Mouse (Mus musculus) embryonic fibroblast, embryonic 13.5 days (primary cell): ENCODE measurements at regions not wholly inside any gene's neighbourhood (a gene's known extent, or its start where the extent isn't known, plus 50 kb on each side); places are given as distances from the start of the nearest gene placed in this dataset.

Experiments used
- CTCF ChIP-seq: IDR thresholded peaks from 2 replicates; pipeline ENCODE4 v1.5.1; 2011; ENCODE audit warnings: mild to moderate bottlenecking, control low read depth, low read length, moderate library complexity, borderline replicate concordance; ENCODE audit not compliant: insufficient read depth
- POLR2A ChIP-seq: IDR thresholded peaks from 2 replicates; pipeline ENCODE4 v1.6.1; 2011; ENCODE audit warnings: low read depth, mild to moderate bottlenecking, control low read depth, low read length, moderate library complexity

DNA sequence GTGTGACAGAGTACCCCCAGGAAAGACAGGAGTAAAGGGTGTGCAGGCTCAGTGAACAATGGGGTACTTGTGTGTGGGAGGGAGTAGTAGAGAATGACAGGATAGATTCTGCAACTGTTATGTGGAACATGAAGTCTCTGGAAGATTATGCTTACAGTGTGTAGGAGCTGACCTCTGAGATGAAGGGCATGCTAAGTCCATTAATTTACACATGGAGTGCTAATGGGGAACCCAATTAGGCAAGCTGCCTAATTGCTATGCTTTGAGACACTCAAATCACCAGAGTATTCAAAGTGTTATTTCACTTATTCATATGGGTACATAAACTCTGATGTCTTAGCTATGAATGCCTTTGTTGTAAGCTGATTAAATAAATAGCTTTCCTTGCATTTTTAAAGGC lies 375.4 kb upstream of the Lcorl start:
- TF ChIP-seq CTCF (no peak), POLR2A (no peak)
